Mouse (Mus musculus) embryo, embryonic 9.5 days (tissue): Measurements from ENCODE around the gene Wdr25.

Experiments
- DNase-seq: peaks from one replicate; pipeline ENCODE4 v3.0.0-alpha.2; 2017; ENCODE audit errors: extremely low spot score

The Wdr25 gene

GRCm38 (mm10) chr12:109068738-109069137 lies 175.3 kb downstream of the Wdr25 start:
- DNase-seq: no peak

GRCm38 (mm10) chr12:109069751-109070150 lies 176.3 kb downstream of the Wdr25 start:
- DNase-seq: no peak

- no peak for DNase-seq
Measured at GRCm38 (mm10) chr12:109071248-109071647, 177.8 kb downstream of the Wdr25 start.

GRCm38 (mm10) chr12:109074106-109074505 lies 180.7 kb downstream of the Wdr25 start:
- no peak for DNase-seq

- DNase-seq: no peak
Measured at GRCm38 (mm10) chr12:109074777-109075285, 181.4 kb downstream of the Wdr25 start.

GRCm38 (mm10) chr12:109077036-109077435 lies 183.6 kb downstream of the Wdr25 start:
- DNase-seq: no peak
